Mouse (Mus musculus): Measurements from ENCODE around the gene Eif4a3. TPM values are rescaled to one million over a fixed set of nuclear protein-coding genes. Genes with fewer than 3 reads are reported as not detected.
"Not testable (repeated sequence)": the region's sequence is repeated elsewhere in the genome, so short reads cannot be mapped to it uniquely, and the experiment has no call there.

Gene Eif4a3
- polyA plus RNA-seq, 1 experiment: 87.9 TPM

DNA sequence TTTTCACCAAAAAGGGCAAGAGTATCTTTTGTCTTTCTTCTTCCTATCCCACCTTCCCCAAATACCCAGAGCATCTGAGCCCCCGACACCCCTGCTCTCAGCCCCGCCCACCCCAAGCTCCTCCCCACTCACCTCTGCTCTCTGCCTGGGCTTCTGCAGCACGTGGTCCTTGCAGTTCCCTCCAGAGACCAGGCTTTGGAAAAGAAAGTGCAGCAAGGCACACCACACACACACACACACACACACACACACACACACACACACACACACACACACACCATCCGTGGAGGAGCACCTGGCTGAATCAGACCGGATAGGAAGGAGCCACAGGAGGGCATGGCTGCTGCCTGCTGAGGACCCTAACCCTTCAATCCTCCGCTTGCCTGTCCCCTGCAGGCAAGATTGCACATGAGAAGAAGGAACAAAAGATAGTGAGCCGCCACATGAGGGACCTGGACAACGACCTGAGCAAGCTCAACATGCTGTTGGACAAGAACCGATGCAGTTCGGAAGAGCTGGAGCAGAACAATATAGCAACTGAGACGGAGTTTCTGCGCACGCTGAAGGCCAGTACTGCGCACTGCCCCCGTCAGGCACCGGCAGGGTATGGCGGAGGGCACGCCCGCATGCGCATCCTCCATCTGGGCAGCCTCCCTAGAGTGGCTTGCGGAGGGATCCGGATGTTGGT lies 46.9 kb downstream of the Eif4a3 start:
- H3K4me3 ChIP-seq (replicated peaks; ENCODE audit: extremely low read depth, low read depth, low read length): no peak overlapping the region
- WGBS: 7% methylated on average over 22 of the region's 22 CpGs
- DNase-seq: no peak
- peak; percentile 45 for TF ChIP-seq CTCF (IDR thresholded peaks at IDR 0.05; ENCODE audit: insufficient read depth, low read length)
- no peak for TF ChIP-seq POLR2A (IDR thresholded peaks at IDR 0.05; ENCODE audit: borderline replicate concordance, extremely low read depth, low read depth, low read length)
- no peaks in the 10 kb centered on the region; the same call in 1 of the 2 replicates for H3K4me1 ChIP-seq (ENCODE audit: control insufficient read depth, insufficient read depth, low read length)

DNA sequence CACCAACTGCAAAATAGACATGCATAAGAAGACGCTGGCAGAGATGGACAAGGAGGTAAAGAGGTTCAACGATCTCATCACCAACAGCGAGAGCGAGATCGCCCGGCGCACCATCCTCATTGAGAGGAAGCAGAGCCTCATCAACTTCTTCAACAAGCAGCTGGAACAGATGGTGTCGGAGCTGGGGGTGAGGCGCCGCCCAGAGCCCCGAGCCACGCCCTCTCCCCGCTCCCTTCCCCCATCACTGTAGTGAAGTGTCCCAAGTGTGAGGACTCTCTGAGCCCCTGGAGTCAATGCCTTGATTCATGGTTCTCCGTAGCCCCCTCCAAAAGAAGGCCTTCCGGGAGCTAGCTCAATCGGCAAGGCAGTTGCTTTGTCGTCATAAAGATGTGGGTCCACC lies 48.9 kb downstream of the Eif4a3 start:
- WGBS: 44% methylated on average over 17 of the region's 17 CpGs
- no peak overlapping the region for H3K4me3 ChIP-seq (replicated peaks; ENCODE audit: extremely low read depth, low read depth, low read length)
- DNase-seq: no peak
- TF ChIP-seq POLR2A (IDR thresholded peaks at IDR 0.05; ENCODE audit: borderline replicate concordance, extremely low read depth, low read depth, low read length) (no peak), CTCF (IDR thresholded peaks at IDR 0.05; ENCODE audit: insufficient read depth, low read length) (no peak)
- no peaks in the 10 kb centered on the region; the same call in 1 of the 2 replicates for H3K4me1 ChIP-seq (ENCODE audit: control insufficient read depth, insufficient read depth, low read length)

DNA sequence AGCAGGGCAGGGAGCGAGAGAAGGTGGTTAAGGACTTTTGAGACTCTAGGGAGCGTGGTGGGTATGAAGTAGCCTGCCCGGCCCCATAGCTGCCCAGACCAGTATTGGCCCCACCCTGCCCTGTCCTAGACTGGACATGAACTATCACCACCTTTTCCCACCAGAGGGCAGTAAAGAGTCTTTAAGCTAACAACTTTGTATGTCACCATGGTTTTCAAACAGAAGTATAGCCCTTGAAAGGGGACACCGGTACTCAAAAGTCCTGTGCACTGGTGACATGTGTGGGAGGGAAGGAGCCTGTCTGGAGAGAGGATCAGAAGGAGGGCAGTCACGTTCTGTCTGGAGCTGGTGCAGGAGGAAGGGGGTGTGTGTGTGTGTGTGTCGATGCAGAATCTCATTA lies 50.9 kb downstream of the Eif4a3 start:
- Histone ChIP-seq H3K4me3 (replicated peaks; ENCODE audit: extremely low read depth, low read depth, low read length) (no peak overlapping the region), H3K4me1 (ENCODE audit: control insufficient read depth, insufficient read depth, low read length) (no peaks in the 10 kb centered on the region; the same call in 1 of the 2 replicates)
- 17% methylated on average over 6 of the region's 6 CpGs for whole genome bisulfite sequencing
- DNase-seq: peak; percentile 45
- peak; percentile 33; the same call in 1 of the 2 replicates for TF ChIP-seq CTCF (IDR thresholded peaks at IDR 0.05; ENCODE audit: insufficient read depth, low read length)
- no peak for TF ChIP-seq POLR2A (IDR thresholded peaks at IDR 0.05; ENCODE audit: borderline replicate concordance, extremely low read depth, low read depth, low read length)

DNA sequence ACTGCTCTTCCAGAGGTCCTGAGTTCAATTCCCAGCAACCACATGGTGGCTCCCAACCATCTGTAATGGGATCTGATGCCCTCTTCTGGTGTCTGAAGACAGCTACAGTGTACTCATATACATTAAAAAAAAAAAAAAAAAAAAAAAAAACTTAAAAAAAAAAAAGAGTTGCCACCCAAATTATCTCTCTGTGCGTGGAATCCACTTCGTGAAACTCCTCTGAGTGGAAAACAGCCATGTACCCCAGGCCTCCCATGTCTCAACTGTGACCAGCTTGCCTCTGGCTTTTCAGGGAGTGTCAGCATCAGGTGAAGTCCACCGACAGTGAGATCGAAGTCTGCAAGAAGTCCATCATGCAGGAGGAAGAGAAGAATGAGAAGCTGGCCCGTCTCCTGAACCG lies 54.3 kb downstream of the Eif4a3 start:
- not testable (repeated sequence) for H3K4me3 ChIP-seq (replicated peaks; ENCODE audit: extremely low read depth, low read depth, low read length); H3K4me1 ChIP-seq (ENCODE audit: control insufficient read depth, insufficient read depth, low read length); DNase-seq
- WGBS: 91% methylated on average over 6 of the region's 6 CpGs

DNA sequence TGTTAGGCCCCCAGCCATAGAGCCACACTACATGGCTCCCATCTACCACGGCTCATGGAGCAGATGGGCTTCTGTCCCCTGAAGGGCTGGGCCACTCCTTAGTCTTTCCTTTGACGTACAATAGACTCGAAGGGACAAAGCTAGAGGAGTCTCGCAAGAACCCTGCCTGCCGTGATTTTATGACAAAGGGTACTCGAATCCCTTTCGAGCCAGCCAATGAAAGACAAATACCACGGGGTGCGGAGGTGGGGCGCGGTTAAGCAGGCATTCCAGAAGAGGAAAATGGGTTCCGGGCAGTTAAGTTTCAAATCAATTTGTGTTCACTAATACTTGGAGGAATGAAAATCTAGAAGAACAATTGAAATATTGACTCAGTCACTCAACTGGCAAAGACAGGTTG lies 60.4 kb downstream of the Eif4a3 start:
- 87% methylated on average over 12 of the region's 12 CpGs for WGBS
- TF ChIP-seq POLR2A (IDR thresholded peaks at IDR 0.05; ENCODE audit: borderline replicate concordance, extremely low read depth, low read depth, low read length) (no peak), CTCF (IDR thresholded peaks at IDR 0.05; ENCODE audit: insufficient read depth, low read length) (no peak)
- Histone ChIP-seq H3K4me3 (replicated peaks; ENCODE audit: extremely low read depth, low read depth, low read length) (no peak overlapping the region), H3K4me1 (ENCODE audit: control insufficient read depth, insufficient read depth, low read length) (0 out of 2 replicates have a peak, but pooled peaks cover 2% of the 10 kb centered on the region)
- no peak for DNase-seq

Other genes with a start within 250 kb of the Eif4a3 start
- gene Cbx4, start 213.9 kb downstream of the Eif4a3 start, polyA plus RNA-seq (2012; rRNA removed): 16.2 and 16.8 TPM in 2 replicates
- gene Tbc1d16, start 71.6 kb downstream of the Eif4a3 start, polyA plus RNA-seq (2012; rRNA removed): 15.8 and 17.6 TPM in 2 replicates
- 9.7 and 12.0 TPM in 2 replicates for gene Ccdc40, start 71.5 kb downstream of the Eif4a3 start, polyA plus RNA-seq (2012; rRNA removed)
- 188 and 192 TPM in 2 replicates for gene Gaa, start 32.2 kb downstream of the Eif4a3 start, polyA plus RNA-seq (2012; rRNA removed)
- gene Card14, start 7.7 kb upstream of the Eif4a3 start, polyA plus RNA-seq (2012; rRNA removed): 0.07 and 0.84 TPM in 2 replicates
- gene Sgsh, start 55.4 kb upstream of the Eif4a3 start, polyA plus RNA-seq (2012; rRNA removed): 63.2 and 66.5 TPM in 2 replicates
- gene Slc26a11, start 55.5 kb upstream of the Eif4a3 start, polyA plus RNA-seq (2012; rRNA removed): 25.7 and 28.0 TPM in 2 replicates
- 19.5 and 24.3 TPM in 2 replicates for gene Rnf213, start 93.0 kb upstream of the Eif4a3 start, polyA plus RNA-seq (2012; rRNA removed)
- 16.0 and 21.9 TPM in 2 replicates for gene Endov, start 191.3 kb upstream of the Eif4a3 start, polyA plus RNA-seq (2012; rRNA removed)
- 8.7 and 11.8 TPM in 2 replicates for gene Nptx1, start 247.7 kb upstream of the Eif4a3 start, polyA plus RNA-seq (2012; rRNA removed)